Mouse (Mus musculus): ENCODE data around the gene Gm20605. TPM values are rescaled to one million over a fixed set of nuclear protein-coding genes. Genes with fewer than 3 reads are reported as not detected.

The Gm20605 gene
- polyA plus RNA-seq, 2 experiments, result 3.2 to 6.0 TPM

- no peaks in the 10 kb centered on the region; the same call in 1 of the 2 replicates for H3K9me3 ChIP-seq (ENCODE audit: control insufficient read depth, low read length)
- DNase-seq (ENCODE audit: low read depth in 3 of 3, low spot score in 3 of 3), result no peak
- no peak for ATAC-seq (ENCODE audit: insufficient read depth)
- no peak for TF ChIP-seq EP300 (IDR thresholded peaks at IDR 0.05; ENCODE audit: low read depth)
- WGBS (ENCODE audit: insufficient replicate concordance), result 74% methylated on average over 5 of the region's 5 CpGs
- H3K4me3 ChIP-seq (ENCODE audit: insufficient read depth in 1 of 2, low read depth in 2 of 2, low read length in 2 of 2), result no peak overlapping the region
- no peaks in the 10 kb centered on the region; the same call in 1 of the 2 replicates for H3K36me3 ChIP-seq (replicated peaks; ENCODE audit: control insufficient read depth, insufficient read depth, low read depth)
- H3K9ac ChIP-seq (replicated peaks), result no peak overlapping the region
- H3K4me1 ChIP-seq (replicated peaks; ENCODE audit: control insufficient read depth in 2 of 2, insufficient read depth in 2 of 2, low read length in 1 of 2), result no peaks in the 10 kb centered on the region
- H3K27ac ChIP-seq, result no peak overlapping the region
- no peaks in the 10 kb centered on the region for H3K27me3 ChIP-seq (ENCODE audit: control insufficient read depth, insufficient read depth, low read length)
- no peak overlapping the region for H3K4me2 ChIP-seq (ENCODE audit: low read depth)
Measured at GRCm38 (mm10) chr5:137590507-137590906, 38.5 kb upstream of the Gm20605 start.

- Histone ChIP-seq H3K9ac (replicated peaks) (no peak overlapping the region), H3K9me3 (ENCODE audit: control insufficient read depth, low read length) (no peaks in the 10 kb centered on the region), H3K4me2 (ENCODE audit: low read depth) (no peak overlapping the region), H3K36me3 (replicated peaks; ENCODE audit: control insufficient read depth, insufficient read depth, low read depth) (no peaks in the 10 kb centered on the region), H3K4me1 (replicated peaks; ENCODE audit: control insufficient read depth in 2 of 2, insufficient read depth in 2 of 2, low read length in 1 of 2) (peaks cover 17 to 32% of the 10 kb centered on the region in 2 experiments), H3K27ac (no peak overlapping the region), H3K4me3 (ENCODE audit: insufficient read depth in 1 of 2, low read depth in 2 of 2, low read length in 2 of 2) (no peak overlapping the region), H3K27me3 (ENCODE audit: control insufficient read depth, insufficient read depth, low read length) (no peaks in the 10 kb centered on the region)
- 80% methylated on average over 7 of the region's 7 CpGs for WGBS (ENCODE audit: insufficient replicate concordance)
- no peak for TF ChIP-seq EP300 (IDR thresholded peaks at IDR 0.05; ENCODE audit: low read depth)
- no peak for TF ChIP-seq CTCF (IDR thresholded peaks at IDR 0.05; ENCODE audit: low read depth)
- ATAC-seq (ENCODE audit: insufficient read depth) (no peak), DNase-seq (ENCODE audit: low read depth in 3 of 3, low spot score in 3 of 3) (no peak)
Measured at GRCm38 (mm10) chr5:137595921-137596320, 33.1 kb upstream of the Gm20605 start.

- Histone ChIP-seq H3K27ac (no peak overlapping the region; the same call in 1 of the 2 replicates), H3K4me3 (ENCODE audit: insufficient read depth in 1 of 2, low read depth in 2 of 2, low read length in 2 of 2) (peak overlapping the region; percentile 31 to 37; a peak in 3 of 4 replicates), H3K36me3 (replicated peaks; ENCODE audit: control insufficient read depth, insufficient read depth, low read depth) (no peaks in the 10 kb centered on the region), H3K9me3 (ENCODE audit: control insufficient read depth, low read length) (no peaks in the 10 kb centered on the region), H3K27me3 (ENCODE audit: control insufficient read depth, insufficient read depth, low read length) (no peaks in the 10 kb centered on the region), H3K4me2 (ENCODE audit: low read depth) (peak overlapping the region; percentile 58), H3K4me1 (replicated peaks; ENCODE audit: control insufficient read depth in 2 of 2, insufficient read depth in 2 of 2, low read length in 1 of 2) (peaks cover 17 to 32% of the 10 kb centered on the region in 2 experiments), H3K9ac (replicated peaks) (0 out of 2 replicates have a peak overlapping the region, but pooled peaks have one; percentile 5)
- TF ChIP-seq EP300 (IDR thresholded peaks at IDR 0.05; ENCODE audit: low read depth) (no peak), CTCF (IDR thresholded peaks at IDR 0.05; ENCODE audit: low read depth) (no peak)
- 24% methylated on average over 30 of the region's 30 CpGs for WGBS (ENCODE audit: insufficient replicate concordance)
- DNase-seq (ENCODE audit: low read depth in 3 of 3, low spot score in 3 of 3) (peak in 1 of 3 experiments; percentile 47), ATAC-seq (ENCODE audit: insufficient read depth) (no peak)
Measured at GRCm38 (mm10) chr5:137596601-137597261, 32.2 kb upstream of the Gm20605 start.

- DNase-seq (ENCODE audit: low read depth in 3 of 3, low spot score in 3 of 3), result no peak
- Histone ChIP-seq H3K9ac (replicated peaks) (no peak overlapping the region), H3K4me3 (ENCODE audit: insufficient read depth in 1 of 2, low read depth in 2 of 2, low read length in 2 of 2) (no peak overlapping the region), H3K4me1 (replicated peaks; ENCODE audit: control insufficient read depth in 2 of 2, insufficient read depth in 2 of 2, low read length in 1 of 2) (peaks cover 23 to 36% of the 10 kb centered on the region in 2 experiments), H3K27ac (no peak overlapping the region), H3K4me2 (ENCODE audit: low read depth) (no peak overlapping the region), H3K27me3 (ENCODE audit: control insufficient read depth, insufficient read depth, low read length) (no peaks in the 10 kb centered on the region), H3K36me3 (replicated peaks; ENCODE audit: control insufficient read depth, insufficient read depth, low read depth) (no peaks in the 10 kb centered on the region), H3K9me3 (ENCODE audit: control insufficient read depth, low read length) (no peaks in the 10 kb centered on the region)
- TF ChIP-seq EP300 (IDR thresholded peaks at IDR 0.05; ENCODE audit: low read depth) (no peak), CTCF (IDR thresholded peaks at IDR 0.05; ENCODE audit: low read depth) (0 out of 2 replicates have a peak, but pooled peaks have one; percentile 1)
- WGBS (ENCODE audit: insufficient replicate concordance), result 68% methylated on average over 6 of the region's 6 CpGs
- no peak for ATAC-seq (ENCODE audit: insufficient read depth)
Measured at GRCm38 (mm10) chr5:137597625-137598024, 31.4 kb upstream of the Gm20605 start.

- no peak overlapping the region for H3K9ac ChIP-seq (replicated peaks)
- no peak for DNase-seq (ENCODE audit: low read depth in 3 of 3, low spot score in 3 of 3)
- no peaks in the 10 kb centered on the region for H3K27me3 ChIP-seq (ENCODE audit: control insufficient read depth, insufficient read depth, low read length)
- no peaks in the 10 kb centered on the region for H3K36me3 ChIP-seq (replicated peaks; ENCODE audit: control insufficient read depth, insufficient read depth, low read depth)
- no peaks in the 10 kb centered on the region for H3K9me3 ChIP-seq (ENCODE audit: control insufficient read depth, low read length)
- TF ChIP-seq EP300 (IDR thresholded peaks at IDR 0.05; ENCODE audit: low read depth), result 0 out of 2 replicates have a peak, but pooled peaks have one; percentile 8
- no peak for TF ChIP-seq CTCF (IDR thresholded peaks at IDR 0.05; ENCODE audit: low read depth)
- H3K27ac ChIP-seq, result no peak overlapping the region
- H3K4me3 ChIP-seq (ENCODE audit: insufficient read depth in 1 of 2, low read depth in 2 of 2, low read length in 2 of 2), result no peak overlapping the region; a peak in 1 of 4 replicates
- H3K4me2 ChIP-seq (ENCODE audit: low read depth), result no peak overlapping the region
- 16% methylated on average over 2 of the region's 2 CpGs for WGBS (ENCODE audit: insufficient replicate concordance)
- H3K4me1 ChIP-seq (replicated peaks; ENCODE audit: control insufficient read depth in 2 of 2, insufficient read depth in 2 of 2, low read length in 1 of 2), result peaks cover 23 to 38% of the 10 kb centered on the region in 2 experiments
- no peak for ATAC-seq (ENCODE audit: insufficient read depth)
Measured at GRCm38 (mm10) chr5:137598100-137598826, 30.7 kb upstream of the Gm20605 start.
